In the genomic region with DNA sequence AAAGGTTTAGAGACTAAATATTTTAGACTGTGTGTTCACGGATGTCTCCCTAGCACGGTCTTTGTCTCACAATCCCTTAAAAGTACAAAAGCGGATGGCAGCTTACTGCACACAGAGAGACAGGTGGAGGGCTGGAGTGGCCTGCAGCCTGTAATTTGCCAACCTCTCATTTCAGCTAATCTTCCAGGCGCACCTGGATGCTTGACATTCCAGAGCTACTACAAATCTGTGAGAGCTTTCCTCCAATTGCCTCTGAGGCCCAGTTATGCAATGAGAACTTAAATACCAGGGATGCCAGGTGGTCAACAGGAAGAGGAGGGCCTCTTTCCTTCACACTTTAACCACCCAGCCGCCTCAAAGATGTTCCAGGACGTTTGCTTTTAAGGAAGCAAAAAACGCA, we compare ENCODE assay signal across 20 mouse cellular contexts.
A peak's percentile ranks its signal among the peaks of the same experiment; 100 is the strongest.
DNase-seq lines count a peak whose midpoint lies in the region; ATAC-seq lines count a peak whose summit lies in the region.
"Had no signal": no experiment of that assay in that cellular context is flagged by ENCODE, and none has a peak within 500 bp of the region (broad histone marks: within the 10 kb centered on the region; RNA-seq: fewer than 3 reads in every experiment).

No protein-coding gene starts in this region.

- no peak for ATAC-seq in heart, embryonic 11.5 days (replicated peaks; ENCODE audit: insufficient number of reproducible peaks, low FRiP score, low TSS enrichment)
- ATAC-seq in embryonic facial prominence, embryonic 12.5 days (ENCODE audit: insufficient number of reproducible peaks, insufficient read depth, low FRiP score, low TSS enrichment) = no peak
- ATAC-seq: intestine, embryonic 15.5 days; liver, postnatal 0 days had no signal

- no peak overlapping the region; the same call in 1 of the 2 replicates for H3K9ac ChIP-seq in heart, embryonic 11.5 days (ENCODE audit: low read depth, low read length)
- H3K9ac ChIP-seq in embryonic facial prominence, embryonic 12.5 days = no peak overlapping the region
- H3K9ac ChIP-seq: heart, embryonic 12.5 days; intestine, embryonic 15.5 days; limb, embryonic 13.5 days; liver, postnatal 0 days; neural tube, embryonic 12.5 days had no signal

- no peaks in the 10 kb centered on the region for H3K27me3 ChIP-seq in heart, embryonic 10.5 days (ENCODE audit: insufficient read depth, poor library complexity, severe bottlenecking)
- no peaks in the 10 kb centered on the region for H3K27me3 ChIP-seq in heart, embryonic 11.5 days (ENCODE audit: control insufficient read depth, insufficient read depth, low read length)
- no peaks in the 10 kb centered on the region for H3K27me3 ChIP-seq in embryonic facial prominence, embryonic 12.5 days
- H3K27me3 ChIP-seq: intestine, embryonic 15.5 days; limb, embryonic 13.5 days; neural tube, embryonic 12.5 days had no signal

- H3K9me3 ChIP-seq in heart, embryonic 10.5 days = 0 out of 2 replicates have a peak, but pooled peaks cover 1% of the 10 kb centered on the region
- H3K9me3 ChIP-seq in heart, embryonic 11.5 days (replicated peaks; ENCODE audit: control insufficient read depth, low read length) = no peaks in the 10 kb centered on the region
- H3K9me3 ChIP-seq in embryonic facial prominence, embryonic 12.5 days = no peaks in the 10 kb centered on the region
- H3K9me3 ChIP-seq: hindbrain, embryonic 10.5 days; intestine, embryonic 15.5 days; limb, embryonic 13.5 days; neural tube, embryonic 12.5 days had no signal

- no peak overlapping the region for H3K4me3 ChIP-seq in heart, embryonic 10.5 days
- H3K4me3 ChIP-seq in heart, embryonic 11.5 days (ENCODE audit: low read depth, low read length) = no peak overlapping the region
- no peak overlapping the region for H3K4me3 ChIP-seq in embryonic facial prominence, embryonic 12.5 days
- H3K4me3 ChIP-seq: heart, embryonic 12.5 days; hindbrain, embryonic 10.5 days; intestine, embryonic 15.5 days; limb, embryonic 13.5 days; neural tube, embryonic 12.5 days had no signal

- no peaks in the 10 kb centered on the region for H3K36me3 ChIP-seq in heart, embryonic 10.5 days
- H3K36me3 ChIP-seq in heart, embryonic 11.5 days (ENCODE audit: control insufficient read depth, insufficient read depth, low read length) = no peaks in the 10 kb centered on the region
- H3K36me3 ChIP-seq in embryonic facial prominence, embryonic 12.5 days = no peaks in the 10 kb centered on the region
- H3K36me3 ChIP-seq: G1E; heart, embryonic 12.5 days; hindbrain, embryonic 10.5 days; intestine, embryonic 15.5 days; limb, embryonic 13.5 days; neural tube, embryonic 12.5 days had no signal

- peaks cover 34% of the 10 kb centered on the region for H3K4me1 ChIP-seq in heart, embryonic 10.5 days
- peaks cover 8% of the 10 kb centered on the region; the same call in 1 of the 2 replicates for H3K4me1 ChIP-seq in heart, embryonic 11.5 days (ENCODE audit: control insufficient read depth, insufficient read depth, low read length)
- H3K4me1 ChIP-seq in embryonic facial prominence, embryonic 12.5 days = peaks cover 22% of the 10 kb centered on the region
- H3K4me1 ChIP-seq: neural tube, embryonic 12.5 days had no signal

- no peak overlapping the region for H3K4me2 ChIP-seq in heart, embryonic 11.5 days
- no peak overlapping the region for H3K4me2 ChIP-seq in embryonic facial prominence, embryonic 12.5 days (replicated peaks)
- H3K4me2 ChIP-seq: heart, embryonic 12.5 days; intestine, embryonic 15.5 days; limb, embryonic 13.5 days; neural tube, embryonic 12.5 days had no signal

- DNase-seq in heart, embryonic 10.5 days (ENCODE audit: low spot score) = no peak
- DNase-seq in kidney, postnatal 14 days = peak; percentile 52
- DNase-seq in lung, postnatal 10 days = peak; percentile 59
- DNase-seq in right cerebral cortex, postnatal 14 days = no peak
- no peak for DNase-seq in heart, adult 8-10 months (ENCODE audit: low spot score)
- DNase-seq in cerebellum, adult 9-10 months = no peak
- DNase-seq: cerebellum, postnatal 36 days; layer of hippocampus, postnatal 36 days; liver, postnatal 0 days; midbrain, embryonic 14.5 days; retina, postnatal 1 day; thymus, adult 18-20 months had no signal

- 0 out of 2 replicates have a peak overlapping the region, but pooled peaks have one; percentile 36 for H3K27ac ChIP-seq in heart, embryonic 10.5 days
- H3K27ac ChIP-seq in heart, embryonic 11.5 days (ENCODE audit: low read depth, low read length) = no peak overlapping the region
- 0 out of 2 replicates have a peak overlapping the region, but pooled peaks have one; percentile 17 for H3K27ac ChIP-seq in embryonic facial prominence, embryonic 12.5 days
- H3K27ac ChIP-seq: intestine, embryonic 15.5 days; limb, embryonic 13.5 days; neural tube, embryonic 12.5 days had no signal

- 48% methylated on average over 7 of the region's 7 CpGs for WGBS in heart, embryonic 10.5 days
- 52% methylated on average over 7 of the region's 7 CpGs for WGBS in heart, embryonic 11.5 days (ENCODE audit: insufficient replicate concordance)
- WGBS in embryonic facial prominence, embryonic 12.5 days = 48% methylated on average over 7 of the region's 7 CpGs

Comparison
In these comparisons a context has a peak if more than half of its experiments do, and no peak if none do; other contexts are left out.
1. DNase-seq: peak in kidney, postnatal 14 days (single experiment) and lung, postnatal 10 days (single experiment); none in heart, embryonic 10.5 days (single experiment), right cerebral cortex, postnatal 14 days (single experiment), heart, adult 8-10 months (single experiment) and cerebellum, adult 9-10 months (single experiment).